Mouse (Mus musculus): ENCODE measurements around the gene Rfxap. TPM values are rescaled to one million over a fixed set of nuclear protein-coding genes. Genes with fewer than 3 reads are reported as not detected.
A peak's percentile ranks its signal among the peaks of the same experiment; 100 is the strongest.

Rfxap gene
- polyA plus RNA-seq, 1 experiment, result 18.5 TPM

DNA sequence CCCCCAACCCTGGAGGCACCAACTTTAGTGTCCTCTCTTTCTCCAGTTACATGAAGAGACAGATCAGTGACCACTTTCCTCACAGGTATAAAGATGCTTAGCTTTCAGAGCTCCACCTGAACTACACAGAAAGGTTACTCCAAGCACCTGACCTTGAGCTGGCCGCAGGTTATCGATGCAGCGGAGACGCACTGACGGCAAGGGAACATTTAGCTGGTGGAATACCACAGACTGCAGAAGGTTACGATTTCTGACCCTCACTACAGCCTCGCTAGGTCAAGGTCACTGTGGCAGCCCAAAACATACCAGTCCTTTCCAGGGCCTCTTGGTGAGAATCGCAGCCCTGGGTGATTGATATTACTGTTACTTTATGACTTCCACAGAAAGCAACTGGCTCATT lies 3.9 kb downstream of the Rfxap start:
- Histone ChIP-seq H3K4me3 (ENCODE audit: insufficient read depth, low read length) (no peak overlapping the region), H3K27ac (ENCODE audit: insufficient read depth, low read length) (no peak overlapping the region), H3K4me1 (ENCODE audit: control insufficient read depth, insufficient read depth, low read length) (no peaks in the 10 kb centered on the region)
- TF ChIP-seq CTCF (IDR thresholded peaks at IDR 0.05; ENCODE audit: borderline replicate concordance, insufficient read depth, low read length), result no peak
- no peak for TF ChIP-seq POLR2A (IDR thresholded peaks at IDR 0.05; ENCODE audit: low read depth, low read length)

DNA sequence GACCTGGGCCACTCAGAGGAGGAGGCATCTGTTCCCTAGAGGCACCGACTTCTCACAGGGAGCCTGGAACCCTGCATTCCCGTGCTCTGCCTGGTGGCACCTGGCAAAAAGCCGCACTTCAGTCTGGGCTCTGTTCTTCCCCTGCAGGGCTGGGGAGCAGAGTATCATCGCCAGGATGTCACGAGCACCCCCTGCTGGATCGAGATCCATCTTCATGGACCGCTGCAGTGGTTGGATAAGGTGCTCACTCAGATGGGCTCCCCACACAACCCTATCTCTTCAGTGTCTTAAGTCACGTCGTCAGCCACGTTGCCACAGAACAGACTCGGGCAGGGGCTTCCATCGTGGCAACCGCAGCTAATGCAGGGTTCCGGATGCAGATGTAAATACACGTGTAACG lies 10.4 kb downstream of the Rfxap start:
- Histone ChIP-seq H3K27ac (ENCODE audit: insufficient read depth, low read length) (no peak overlapping the region), H3K4me1 (ENCODE audit: control insufficient read depth, insufficient read depth, low read length) (no peaks in the 10 kb centered on the region), H3K4me3 (ENCODE audit: insufficient read depth, low read length) (no peak overlapping the region)
- TF ChIP-seq CTCF (IDR thresholded peaks at IDR 0.05; ENCODE audit: borderline replicate concordance, insufficient read depth, low read length) (peak; percentile 77), POLR2A (IDR thresholded peaks at IDR 0.05; ENCODE audit: low read depth, low read length) (no peak)

DNA sequence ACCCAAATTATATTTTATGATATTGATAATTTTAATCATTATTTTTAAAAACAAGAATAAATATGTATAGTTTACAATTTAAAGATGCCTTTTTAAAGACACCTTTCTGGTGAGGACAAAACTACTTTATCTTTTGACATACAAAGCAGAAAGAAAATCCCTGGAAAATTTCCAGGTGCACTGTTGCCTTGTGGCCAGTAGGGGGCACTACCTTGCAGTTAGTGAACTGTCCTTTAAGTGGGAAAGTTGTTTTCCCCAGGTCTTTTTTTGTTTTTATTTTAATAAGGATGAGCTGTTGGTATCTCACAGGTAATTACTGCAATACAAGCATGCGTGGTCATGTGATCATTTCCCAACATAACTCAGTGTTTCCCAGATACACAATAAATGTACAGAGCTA lies 11.8 kb downstream of the Rfxap start:
- Histone ChIP-seq H3K4me1 (ENCODE audit: control insufficient read depth, insufficient read depth, low read length) (no peaks in the 10 kb centered on the region), H3K27ac (ENCODE audit: insufficient read depth, low read length) (no peak overlapping the region), H3K4me3 (ENCODE audit: insufficient read depth, low read length) (no peak overlapping the region)
- TF ChIP-seq CTCF (IDR thresholded peaks at IDR 0.05; ENCODE audit: borderline replicate concordance, insufficient read depth, low read length), result no peak
- TF ChIP-seq POLR2A (IDR thresholded peaks at IDR 0.05; ENCODE audit: low read depth, low read length), result no peak

DNA sequence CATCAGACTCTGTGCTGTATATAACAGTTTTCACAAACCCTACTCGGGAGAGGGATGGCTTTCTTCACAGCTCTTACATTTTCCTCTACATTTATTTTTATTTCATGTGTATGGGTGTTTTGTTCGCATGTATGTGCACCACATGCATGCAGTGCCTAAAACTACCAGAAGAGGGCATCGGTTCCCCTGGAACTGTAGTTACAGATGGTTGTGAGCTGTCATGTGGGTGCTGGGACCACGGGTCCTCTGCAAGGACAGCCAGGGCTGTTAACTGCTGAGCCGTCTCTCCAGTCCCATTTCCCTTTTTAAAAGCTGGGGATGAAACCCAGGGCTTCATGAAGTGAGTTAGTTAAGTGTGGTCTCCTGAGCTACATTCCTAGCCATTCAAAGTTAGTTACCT lies 12.2 kb downstream of the Rfxap start:
- no peaks in the 10 kb centered on the region for H3K4me1 ChIP-seq (ENCODE audit: control insufficient read depth, insufficient read depth, low read length)
- no peak overlapping the region for H3K27ac ChIP-seq (ENCODE audit: insufficient read depth, low read length)
- no peak for TF ChIP-seq CTCF (IDR thresholded peaks at IDR 0.05; ENCODE audit: borderline replicate concordance, insufficient read depth, low read length)
- no peak for TF ChIP-seq POLR2A (IDR thresholded peaks at IDR 0.05; ENCODE audit: low read depth, low read length)
- no peak overlapping the region for H3K4me3 ChIP-seq (ENCODE audit: insufficient read depth, low read length)

DNA sequence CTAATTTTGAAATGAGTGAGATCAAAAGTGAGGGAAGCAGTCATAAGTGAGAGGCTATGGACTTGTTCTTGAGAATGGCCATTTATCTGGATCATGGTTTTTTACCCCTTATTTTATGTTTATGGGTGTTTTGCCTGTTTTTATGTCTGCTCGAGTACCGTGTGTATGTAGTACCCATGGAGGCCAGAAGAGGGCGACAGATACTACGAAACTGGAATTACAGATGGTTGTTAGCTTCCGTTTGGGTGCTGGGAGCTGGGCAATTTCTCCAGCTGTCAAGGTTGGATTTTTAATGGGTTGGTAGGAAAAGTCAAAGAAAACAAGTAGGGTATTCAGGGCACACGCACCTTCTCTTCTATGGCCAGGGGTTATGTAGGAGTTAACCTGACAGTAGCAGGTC lies 13.8 kb downstream of the Rfxap start:
- TF ChIP-seq POLR2A (IDR thresholded peaks at IDR 0.05; ENCODE audit: low read depth, low read length) (no peak), CTCF (IDR thresholded peaks at IDR 0.05; ENCODE audit: borderline replicate concordance, insufficient read depth, low read length) (no peak)
- Histone ChIP-seq H3K27ac (ENCODE audit: insufficient read depth, low read length) (no peak overlapping the region), H3K4me3 (ENCODE audit: insufficient read depth, low read length) (no peak overlapping the region), H3K4me1 (ENCODE audit: control insufficient read depth, insufficient read depth, low read length) (no peaks in the 10 kb centered on the region)

DNA sequence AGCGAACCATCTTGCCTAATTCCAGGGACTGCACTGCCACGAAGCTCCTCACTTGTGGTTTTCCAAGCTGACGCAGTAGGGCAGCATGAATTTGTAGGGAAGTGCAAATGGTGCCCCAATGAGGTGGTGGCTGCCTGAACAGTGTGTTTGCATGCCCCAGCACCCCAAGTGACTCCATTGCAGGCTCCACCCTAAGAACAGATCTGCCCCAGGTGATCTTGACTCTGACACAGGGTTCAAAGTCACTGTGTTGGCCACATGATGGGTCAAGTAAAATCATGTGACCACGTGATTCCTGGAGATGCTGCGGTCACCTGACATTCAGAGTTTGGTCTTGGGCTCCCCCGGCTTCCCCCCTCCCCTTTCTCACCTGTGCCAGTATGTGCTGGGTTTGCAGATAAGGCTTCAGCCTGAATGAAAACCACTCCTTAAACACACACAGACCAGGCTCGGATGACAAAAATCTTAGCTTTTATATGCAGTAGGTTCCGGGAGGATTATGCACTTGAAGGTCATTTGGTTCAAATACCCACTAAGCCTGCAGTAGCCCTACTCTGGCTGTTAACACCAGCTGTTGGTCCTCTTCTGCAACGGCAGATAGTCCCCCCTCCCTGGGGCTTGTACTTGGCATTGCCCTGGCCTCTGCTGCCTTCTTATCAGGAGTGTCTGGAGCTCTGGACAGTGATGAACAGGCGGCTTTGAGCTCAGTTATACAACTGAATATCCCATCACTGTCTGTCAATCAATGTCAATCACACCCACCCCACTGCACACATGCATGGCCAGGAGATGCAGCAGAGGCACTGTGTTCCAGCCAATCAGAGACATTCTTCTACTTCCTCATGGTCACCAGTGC lies 15.5 kb downstream of the Rfxap start:
- no peak for TF ChIP-seq POLR2A (IDR thresholded peaks at IDR 0.05; ENCODE audit: low read depth, low read length)
- H3K27ac ChIP-seq (ENCODE audit: insufficient read depth, low read length), result no peak overlapping the region
- H3K4me3 ChIP-seq (ENCODE audit: insufficient read depth, low read length), result no peak overlapping the region
- no peaks in the 10 kb centered on the region for H3K4me1 ChIP-seq (ENCODE audit: control insufficient read depth, insufficient read depth, low read length)

DNA sequence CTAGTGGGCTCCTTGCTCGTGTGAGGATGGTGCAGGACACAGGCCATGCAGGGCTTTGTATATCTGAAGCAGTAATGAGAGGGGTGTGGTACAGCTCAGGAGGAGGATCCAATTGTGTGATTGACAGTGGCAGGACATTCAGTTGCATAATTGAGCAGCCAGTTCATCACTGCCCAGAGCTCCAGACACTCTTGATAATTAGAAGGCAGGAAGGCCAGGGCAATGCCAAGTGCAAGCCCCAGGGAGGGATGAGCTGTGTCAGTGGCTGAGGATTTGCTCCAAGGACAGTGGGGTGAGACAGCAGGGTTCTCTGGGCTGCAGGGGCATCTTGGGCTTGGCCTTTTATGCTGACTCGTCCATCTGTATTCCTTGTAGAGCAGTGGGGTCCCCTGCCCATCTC lies 17.0 kb downstream of the Rfxap start:
- TF ChIP-seq CTCF (IDR thresholded peaks at IDR 0.05; ENCODE audit: borderline replicate concordance, insufficient read depth, low read length) (no peak), POLR2A (IDR thresholded peaks at IDR 0.05; ENCODE audit: low read depth, low read length) (no peak)
- no peak overlapping the region for H3K4me3 ChIP-seq (ENCODE audit: insufficient read depth, low read length)
- H3K4me1 ChIP-seq (ENCODE audit: control insufficient read depth, insufficient read depth, low read length), result no peaks in the 10 kb centered on the region
- no peak overlapping the region for H3K27ac ChIP-seq (ENCODE audit: insufficient read depth, low read length)

DNA sequence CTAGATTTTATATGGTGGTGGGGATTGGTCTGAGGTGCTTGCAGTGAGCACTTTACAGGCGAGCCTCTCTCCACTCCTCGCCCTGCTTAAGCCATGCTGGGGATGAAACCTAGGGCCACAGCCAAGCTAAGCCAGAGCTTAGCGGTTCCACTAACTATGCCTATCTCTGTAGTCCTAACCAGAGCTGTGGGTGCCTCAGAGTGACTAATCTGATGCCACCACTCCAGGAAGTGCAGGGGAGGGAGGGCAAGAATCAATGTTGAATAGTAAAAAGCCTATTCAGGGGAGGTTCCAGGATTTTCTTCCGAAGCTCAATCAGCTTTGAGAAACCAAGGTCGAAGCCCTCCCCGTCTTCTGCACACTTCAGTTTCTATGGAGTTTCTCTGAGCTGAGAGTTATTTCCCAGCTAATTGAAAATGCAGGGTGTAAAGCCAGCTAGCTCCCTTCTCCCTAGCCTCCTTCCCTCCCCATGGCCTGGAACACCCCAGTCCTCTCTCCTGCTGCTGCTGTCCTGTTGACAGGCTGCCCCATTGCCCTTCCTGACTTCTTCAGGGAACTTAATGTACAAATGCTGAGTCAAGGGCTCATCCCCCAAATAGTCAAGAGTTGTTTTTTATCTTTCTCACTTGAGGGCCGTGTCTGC lies 31.5 kb downstream of the Rfxap start:
- Histone ChIP-seq H3K4me1 (ENCODE audit: control insufficient read depth, insufficient read depth, low read length) (no peaks in the 10 kb centered on the region), H3K4me3 (ENCODE audit: insufficient read depth, low read length) (no peak overlapping the region), H3K27ac (ENCODE audit: insufficient read depth, low read length) (no peak overlapping the region)
- TF ChIP-seq CTCF (IDR thresholded peaks at IDR 0.05; ENCODE audit: borderline replicate concordance, insufficient read depth, low read length), result no peak
- no peak for TF ChIP-seq POLR2A (IDR thresholded peaks at IDR 0.05; ENCODE audit: low read depth, low read length)

DNA sequence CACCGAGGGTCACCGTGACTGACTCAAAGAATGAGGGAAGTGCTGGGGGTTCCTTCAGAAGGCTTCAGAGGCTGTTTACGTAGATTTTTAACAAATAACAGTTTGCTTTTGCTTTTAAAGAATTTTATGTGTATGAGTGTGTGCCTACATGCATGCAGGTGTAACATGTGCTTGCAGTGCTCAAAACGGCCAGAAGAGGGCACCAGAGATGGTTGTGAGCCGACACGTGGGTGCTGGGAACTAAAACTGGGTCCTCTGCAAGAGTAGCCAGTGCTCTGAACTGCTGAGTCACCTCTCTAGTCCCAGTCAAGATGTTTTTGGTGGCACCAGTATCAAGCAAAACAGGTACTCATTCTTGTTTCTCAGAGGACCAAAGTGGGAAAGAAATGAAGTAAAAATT lies 34.0 kb downstream of the Rfxap start:
- TF ChIP-seq CTCF (IDR thresholded peaks at IDR 0.05; ENCODE audit: borderline replicate concordance, insufficient read depth, low read length), result no peak
- no peak for TF ChIP-seq POLR2A (IDR thresholded peaks at IDR 0.05; ENCODE audit: low read depth, low read length)
- Histone ChIP-seq H3K4me3 (ENCODE audit: insufficient read depth, low read length) (no peak overlapping the region), H3K4me1 (ENCODE audit: control insufficient read depth, insufficient read depth, low read length) (no peaks in the 10 kb centered on the region), H3K27ac (ENCODE audit: insufficient read depth, low read length) (no peak overlapping the region)
